Mouse (Mus musculus) activated CD4-positive, CD25-positive, alpha-beta regulatory T cell, adult 4 months (primary cell): ENCODE measurements at regions not wholly inside any gene's neighbourhood (a gene's known extent, or its start where the extent isn't known, plus 50 kb on each side); places are given as distances from the start of the nearest gene placed in this dataset.

Source experiments
- ATAC-seq: one replicate; pipeline ENCODE4 v1.8.0; 2017

GRCm38 (mm10) chr3:147967261-147967660 is 1023.1 kb downstream of the Adgrl2 start:
- no peak for ATAC-seq

GRCm38 (mm10) chr3:147966827-147967226 is 1023.5 kb downstream of the Adgrl2 start:
- no peak for ATAC-seq

- ATAC-seq, result no peak
Observed at GRCm38 (mm10) chr3:147966379-147966778, 1024.0 kb downstream of the Adgrl2 start.

- no peak for ATAC-seq
Observed at GRCm38 (mm10) chr3:147963698-147964476, 1026.5 kb downstream of the Adgrl2 start.

DNA sequence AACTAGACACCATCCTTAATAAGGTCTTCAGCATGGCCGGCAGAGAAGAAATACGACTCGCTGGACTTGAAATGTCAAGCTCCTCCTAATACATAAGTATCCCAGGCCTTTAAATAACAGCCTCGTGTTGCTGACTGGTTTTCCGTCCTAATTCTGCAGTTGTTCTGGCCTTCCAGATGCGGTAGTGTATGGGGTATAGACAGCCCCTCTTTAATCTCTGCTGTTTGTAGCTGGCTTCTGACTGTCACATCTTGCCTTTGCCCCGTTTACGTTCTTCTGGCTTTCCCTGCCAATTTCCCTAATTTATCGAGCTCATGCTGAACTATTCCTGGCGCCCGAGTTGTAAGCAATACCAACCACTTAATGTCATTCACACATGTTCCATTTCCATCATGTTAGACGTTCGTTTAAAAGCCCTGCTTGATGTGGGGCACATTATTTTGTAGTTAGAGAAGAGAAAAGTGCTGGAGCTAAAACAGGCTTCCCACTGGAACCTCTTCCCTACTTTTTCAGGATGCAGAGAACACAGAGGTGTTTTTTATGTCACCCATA is 1042.2 kb downstream of the Adgrl2 start:
- ATAC-seq, result no peak

- no peak for ATAC-seq
Observed at GRCm38 (mm10) chr3:147943314-147943713, 1047.0 kb downstream of the Adgrl2 start.

DNA sequence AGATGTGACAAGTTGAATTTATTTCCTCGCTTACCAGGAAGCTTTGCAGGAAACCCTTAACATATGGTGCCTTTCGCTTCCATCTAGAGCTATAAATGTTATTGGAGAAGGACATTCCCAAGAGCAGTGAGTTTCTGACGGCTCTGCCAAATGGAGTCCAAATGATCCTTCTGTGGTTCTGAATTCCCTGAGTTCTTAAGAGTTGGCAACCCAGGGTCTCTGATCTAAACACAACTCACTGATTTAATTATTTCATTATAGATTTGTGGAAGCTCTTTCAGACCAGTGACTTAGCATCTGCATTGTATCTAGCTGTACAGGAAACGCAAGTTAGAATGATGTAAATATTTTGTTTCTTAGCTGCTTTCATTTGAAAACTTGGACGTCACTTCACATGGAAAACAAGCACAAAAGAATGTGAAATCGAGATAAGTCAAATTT is 1059.5 kb downstream of the Adgrl2 start:
- ATAC-seq, result no peak

DNA sequence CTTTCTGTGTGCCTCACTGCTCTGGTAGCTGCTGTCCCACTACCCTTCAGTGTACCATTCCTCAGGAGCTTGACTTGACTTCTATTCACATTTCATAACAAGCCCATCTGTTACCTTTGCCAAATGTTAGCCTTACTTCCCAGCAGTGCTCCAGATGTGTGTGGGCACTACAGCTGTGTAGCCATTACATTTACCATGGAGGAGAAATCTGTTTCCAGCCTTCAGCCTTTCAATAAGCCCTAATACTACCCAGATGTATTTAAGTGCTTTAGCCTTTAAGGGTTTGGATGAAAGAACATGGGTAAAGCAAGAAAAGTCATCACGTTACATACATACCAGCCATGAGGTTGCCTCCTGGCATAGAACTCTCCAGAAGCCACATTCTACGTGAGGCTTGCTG is 1068.0 kb downstream of the Ttll7 start:
- ATAC-seq, result no peak

- ATAC-seq, result no peak
Observed at GRCm38 (mm10) chr3:147919701-147920100, 1067.5 kb downstream of the Ttll7 start.

DNA sequence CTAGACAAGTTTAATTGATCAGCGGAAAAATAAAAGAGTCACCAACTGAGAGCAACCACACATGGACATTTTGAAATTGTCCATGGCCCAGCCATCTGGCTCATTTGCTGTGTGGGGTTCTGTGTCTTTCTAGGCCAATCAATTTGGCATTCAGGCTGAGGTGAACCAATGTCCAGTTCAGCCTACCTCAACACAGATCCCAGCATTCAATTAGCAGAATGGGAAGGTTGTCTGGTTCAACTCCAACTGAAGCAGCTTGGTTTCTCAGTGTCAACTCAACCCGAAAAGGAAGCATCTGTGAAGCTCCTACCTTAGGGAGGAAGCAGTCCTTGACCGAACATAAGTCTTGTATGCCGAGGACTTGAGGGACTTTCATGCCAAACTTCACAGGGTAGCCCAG is 1067.0 kb downstream of the Ttll7 start:
- ATAC-seq, result no peak

DNA sequence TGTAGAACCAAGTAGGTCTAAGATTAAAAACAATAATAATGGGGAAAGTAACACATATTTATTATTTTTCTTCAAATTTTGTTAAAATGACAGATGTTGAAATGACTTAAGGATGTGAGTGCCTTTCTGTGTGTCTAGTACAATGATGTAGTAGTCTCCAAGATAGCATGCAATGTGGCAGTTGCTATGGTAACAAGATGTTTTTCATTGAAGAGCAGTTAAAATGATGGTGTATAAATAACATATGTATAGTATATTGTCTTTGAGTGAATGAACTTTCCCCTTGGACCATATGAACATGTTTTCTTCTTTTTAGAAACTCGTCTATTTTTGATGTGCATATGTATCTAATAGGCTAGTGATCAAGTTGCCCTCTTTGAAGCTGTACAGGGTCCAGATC is 1044.6 kb downstream of the Ttll7 start:
- ATAC-seq, result no peak

DNA sequence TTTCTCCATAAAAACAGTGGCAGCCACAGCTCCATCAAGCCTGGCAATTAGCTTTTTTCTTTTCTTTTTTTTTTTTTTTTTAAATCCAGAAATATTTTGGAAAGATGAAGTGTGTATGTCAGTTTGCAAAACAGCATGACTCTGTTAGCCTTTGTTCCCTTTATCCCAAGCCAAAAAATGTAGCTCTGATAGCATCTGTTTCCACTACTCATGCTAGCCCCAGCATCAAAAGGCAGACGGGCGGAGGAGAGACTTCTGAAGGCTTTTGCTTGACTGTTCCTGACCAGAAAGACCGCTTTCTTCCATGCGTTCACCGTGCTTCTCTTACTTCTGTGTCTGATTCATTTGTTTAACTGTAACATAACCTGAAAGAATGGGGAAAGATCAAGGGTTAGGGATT is 1039.5 kb downstream of the Ttll7 start:
- ATAC-seq, result no peak

DNA sequence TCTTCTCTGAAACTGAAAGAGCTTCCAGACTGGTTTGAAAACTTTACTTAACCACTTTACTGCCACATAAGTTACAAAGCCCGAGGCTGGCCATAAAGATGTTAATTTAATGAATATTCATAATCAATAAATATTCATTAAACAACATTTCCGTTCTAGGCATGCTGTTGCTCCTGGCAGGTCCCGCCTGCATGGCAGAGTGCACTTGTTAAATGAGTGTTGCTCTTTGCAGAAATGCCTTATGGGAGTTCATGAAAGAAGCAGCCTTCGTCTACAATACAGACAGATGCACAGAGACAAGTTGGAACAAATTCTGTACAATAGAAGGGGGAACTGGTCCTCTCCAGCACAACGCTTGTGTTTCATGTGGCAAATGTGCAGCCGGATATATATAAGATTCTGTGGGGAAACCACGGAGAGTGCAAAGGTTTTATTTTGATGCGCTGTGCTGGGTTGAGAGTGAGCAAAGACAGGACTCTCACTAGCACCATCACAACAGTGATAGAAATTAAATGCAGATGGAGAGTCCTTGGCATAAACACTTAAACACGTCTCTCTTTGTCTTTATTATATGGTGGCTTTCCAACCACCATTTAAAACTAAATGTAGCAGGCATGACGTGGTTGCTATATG is 1034.2 kb downstream of the Ttll7 start:
- ATAC-seq, result no peak

- ATAC-seq, result no peak
Observed at GRCm38 (mm10) chr3:147882936-147883645, 1030.9 kb downstream of the Ttll7 start.

DNA sequence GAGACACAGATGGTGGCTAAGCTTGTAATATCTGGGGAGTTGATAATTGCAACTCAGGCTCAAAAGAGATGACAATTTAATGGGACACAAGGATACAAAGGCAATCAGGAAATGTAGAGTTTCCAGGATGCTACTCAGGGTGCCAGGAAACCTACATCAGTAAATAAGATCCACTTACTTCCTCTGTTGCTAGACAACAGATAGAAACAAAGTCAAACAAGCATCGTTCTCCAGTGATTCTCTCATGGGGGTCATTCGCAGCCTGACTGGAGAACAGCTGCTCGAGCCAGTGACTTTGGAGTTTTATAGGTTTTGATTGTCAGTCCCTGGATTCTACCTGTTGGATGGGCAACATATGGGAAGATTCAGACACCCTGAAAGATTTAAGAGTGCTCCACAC is 1026.5 kb downstream of the Ttll7 start:
- ATAC-seq, result no peak

GRCm38 (mm10) chr3:147868281-147868680 is 1016.1 kb downstream of the Ttll7 start:
- ATAC-seq, result no peak

GRCm38 (mm10) chr3:147853346-147853745 is 1001.2 kb downstream of the Ttll7 start:
- ATAC-seq, result no peak

DNA sequence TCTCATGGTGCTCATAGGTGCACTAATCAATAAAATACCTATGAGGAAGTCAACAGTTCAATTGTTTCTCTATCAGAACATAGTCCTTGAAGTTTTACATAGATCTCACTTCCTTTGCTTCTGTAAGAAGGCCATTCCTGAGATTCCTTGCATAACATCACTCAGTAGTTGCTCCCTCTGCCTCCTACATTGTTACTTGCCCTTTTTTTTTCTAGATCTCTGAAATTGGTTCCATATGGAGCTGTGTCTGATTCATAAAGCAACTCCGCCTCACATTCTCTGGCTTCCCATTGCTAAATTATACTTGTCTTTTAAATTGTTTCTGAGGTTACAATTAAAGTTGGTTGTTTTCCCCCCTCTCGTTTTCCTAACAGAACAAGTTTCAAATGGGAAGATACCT is 1000.7 kb downstream of the Ttll7 start:
- no peak for ATAC-seq

DNA sequence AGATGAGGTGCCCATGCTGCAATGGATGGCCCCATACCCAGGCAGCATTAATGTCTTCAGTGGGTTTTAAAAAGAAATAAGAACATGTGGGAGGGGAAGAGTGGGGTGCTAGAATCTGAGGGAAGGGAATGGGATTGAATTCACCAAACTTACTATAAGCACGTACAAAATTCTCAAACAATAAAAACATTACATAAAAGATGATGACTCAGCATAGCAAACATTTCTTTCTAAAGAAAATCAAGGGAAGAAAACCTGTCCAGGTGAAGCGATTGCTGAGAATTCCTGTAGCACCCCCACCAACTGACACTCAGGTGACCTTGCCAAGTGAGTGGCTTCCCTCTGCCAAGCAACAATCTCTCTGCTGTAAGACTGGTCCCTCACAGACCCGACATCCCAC is 989.2 kb downstream of the Ttll7 start:
- ATAC-seq, result no peak

DNA sequence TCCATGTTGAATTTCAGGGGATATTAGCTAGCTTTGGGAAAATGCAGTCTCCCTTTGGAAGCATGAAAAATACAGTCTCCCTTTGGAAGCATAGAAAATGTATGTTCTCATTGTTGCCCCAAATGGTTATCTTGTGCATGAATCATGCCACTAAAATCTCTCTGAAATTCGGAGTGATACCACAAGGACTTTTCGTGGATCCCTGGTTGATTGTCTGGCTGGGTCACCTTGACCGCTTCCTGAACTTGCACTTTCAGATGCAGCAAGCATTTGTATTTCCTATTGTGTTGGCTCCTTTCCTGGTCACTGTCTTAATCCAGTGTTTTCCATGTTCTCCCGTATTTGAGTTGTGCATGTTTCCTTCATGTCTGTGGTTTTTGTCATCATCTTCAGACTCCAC is 986.6 kb downstream of the Ttll7 start:
- no peak for ATAC-seq

DNA sequence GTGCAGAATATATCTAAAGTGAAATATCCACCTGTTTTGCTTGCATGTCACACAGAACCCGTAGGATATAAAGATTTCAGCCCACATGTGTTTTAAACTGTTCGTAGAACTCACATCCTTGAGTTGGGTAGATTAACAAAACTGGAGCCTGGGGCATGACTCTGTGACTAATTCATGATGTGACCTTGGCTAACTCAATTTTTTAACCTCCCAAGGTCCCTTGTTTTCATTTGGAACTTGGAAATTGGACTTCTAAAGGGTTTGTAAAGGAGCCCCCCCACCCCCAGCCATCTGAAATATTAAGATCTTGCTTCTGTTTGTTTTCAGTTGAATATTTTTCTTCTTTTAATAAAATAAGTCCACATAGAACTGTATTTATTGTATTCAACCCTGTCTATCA is 983.5 kb downstream of the Ttll7 start:
- ATAC-seq, result no peak

DNA sequence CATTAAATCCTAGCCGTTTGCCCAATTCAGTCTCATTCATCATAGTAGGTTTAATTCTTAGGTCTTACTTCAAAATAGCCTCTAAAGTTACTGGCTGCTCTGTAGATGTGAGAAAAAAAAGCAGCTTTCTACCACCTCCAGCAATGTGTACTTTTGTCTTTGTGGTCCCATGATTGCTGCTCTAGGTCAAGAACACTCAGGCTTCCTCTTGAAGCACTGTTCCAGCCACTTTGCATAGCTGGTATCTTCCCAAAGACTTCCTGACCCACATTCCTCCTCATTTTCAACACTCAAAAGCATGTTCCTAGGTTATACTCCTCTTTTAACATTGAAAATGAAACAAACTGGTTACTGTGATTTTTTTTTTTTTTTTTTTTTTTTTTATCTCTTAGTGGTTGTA is 973.2 kb downstream of the Ttll7 start:
- no peak for ATAC-seq

DNA sequence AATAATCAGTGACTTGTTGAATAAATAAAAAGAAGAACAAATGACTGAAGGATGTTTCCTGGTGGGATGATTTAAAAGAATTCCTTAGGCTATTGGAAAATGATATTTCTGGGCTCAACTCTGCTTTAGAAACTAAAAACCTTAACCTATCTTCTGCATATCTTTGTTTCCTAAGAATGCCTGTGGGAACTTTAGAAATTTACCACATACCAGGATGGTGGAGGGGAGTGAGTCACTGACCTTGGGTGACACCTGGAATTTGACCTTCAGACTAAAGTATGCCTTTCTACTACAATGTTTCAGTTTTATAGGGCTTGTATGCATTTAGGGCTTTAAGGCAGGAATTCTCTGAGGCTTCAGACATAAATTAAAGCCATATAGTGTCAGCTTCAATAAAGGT is 972.3 kb downstream of the Ttll7 start:
- ATAC-seq, result no peak
